Mouse (Mus musculus): ENCODE measurements around the gene Dad1.

DNA sequence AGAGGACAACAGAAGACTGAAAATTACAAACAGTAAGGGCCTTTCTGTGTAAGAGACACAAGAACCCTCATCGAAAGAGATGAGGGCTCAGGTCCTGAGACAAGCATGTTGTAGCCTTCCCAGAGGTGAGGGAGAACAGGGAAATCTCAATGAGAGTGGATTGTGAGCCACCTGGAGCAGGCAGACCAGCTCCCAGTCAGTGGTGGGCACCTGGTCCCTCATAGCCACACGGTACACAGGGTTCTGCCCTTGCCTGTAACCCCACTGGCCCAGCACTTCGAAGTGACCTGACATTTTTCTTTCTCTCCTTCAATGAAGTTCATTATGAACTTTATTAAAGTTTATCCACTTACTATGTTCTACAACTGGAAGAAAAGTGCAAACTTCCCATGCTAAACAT lies 18.8 kb upstream of the Dad1 start:
- TF ChIP-seq CTCF (IDR thresholded peaks at IDR 0.05; ENCODE audit: low read depth, low read length) (no peak), GATA1 (IDR thresholded peaks at IDR 0.05; ENCODE audit: borderline replicate concordance, low read length) (no peak), TAL1 (conservative IDR thresholded peaks at IDR 0.05; ENCODE audit: low read depth, low read length) (no peak), GATA2 (IDR thresholded peaks at IDR 0.05; ENCODE audit: borderline replicate concordance, low read depth, low read length) (no peak), POLR2AphosphoS5 (IDR thresholded peaks at IDR 0.05; ENCODE audit: insufficient replicate concordance, low read depth, low read length) (no peak)

Data from G1E (cell line).